In genomic region chr5:135024665-135025224, GRCm38 (mm10) we compare ENCODE assay signal across 9 mouse cellular contexts. TPM values are rescaled to one million over a fixed set of nuclear protein-coding genes. Genes with fewer than 3 reads are reported as not detected.
DNase-seq lines count a peak whose midpoint lies in the region; ATAC-seq and TF ChIP-seq lines count a peak whose summit lies in the region.
"Had no signal": no experiment of that assay in that cellular context is flagged by ENCODE, and none has a peak within 500 bp of the region (broad histone marks: within the 10 kb centered on the region; RNA-seq: fewer than 3 reads in every experiment).

No protein-coding gene starts in this region.

- peaks cover 16% of the 10 kb centered on the region; the same call in 1 of the 2 replicates for H3K4me1 ChIP-seq in kidney, adult 2 months (ENCODE audit: control insufficient read depth, insufficient read depth, low read length)
- H3K4me1 ChIP-seq in embryonic facial prominence, embryonic 11.5 days (ENCODE audit: control insufficient read depth, insufficient read depth, low read length): peaks cover 3% of the 10 kb centered on the region
- H3K4me1 ChIP-seq in intestine, embryonic 15.5 days (replicated peaks): peaks cover 40% of the 10 kb centered on the region

- H3K9me3 ChIP-seq in embryonic facial prominence, embryonic 11.5 days (replicated peaks; ENCODE audit: control insufficient read depth, low read length): no peaks in the 10 kb centered on the region
- no peaks in the 10 kb centered on the region for H3K9me3 ChIP-seq in intestine, embryonic 15.5 days
- H3K9me3 ChIP-seq: liver, embryonic 15.5 days had no signal

- H3K36me3 ChIP-seq in kidney, adult 2 months (ENCODE audit: control insufficient read depth, insufficient read depth, low read length): no peaks in the 10 kb centered on the region
- H3K36me3 ChIP-seq in embryonic facial prominence, embryonic 11.5 days (replicated peaks; ENCODE audit: control insufficient read depth, insufficient read depth, low read depth, low read length): no peaks in the 10 kb centered on the region
- H3K36me3 ChIP-seq in intestine, embryonic 15.5 days: no peaks in the 10 kb centered on the region
- H3K36me3 ChIP-seq: liver, embryonic 15.5 days had no signal

- H3K27ac ChIP-seq in kidney, adult 2 months (ENCODE audit: insufficient read depth, low read depth, low read length): no peak overlapping the region
- no peak overlapping the region for H3K27ac ChIP-seq in embryonic facial prominence, embryonic 11.5 days (replicated peaks; ENCODE audit: low read depth, low read length)
- H3K27ac ChIP-seq in intestine, embryonic 15.5 days: no peak overlapping the region
- H3K27ac ChIP-seq: liver, embryonic 15.5 days had no signal

- peak overlapping the region; percentile 97 for H3K4me2 ChIP-seq in embryonic facial prominence, embryonic 11.5 days (ENCODE audit: low read depth, low read length)
- H3K4me2 ChIP-seq in intestine, embryonic 15.5 days (replicated peaks): peak overlapping the region; percentile 93

- no peak overlapping the region for H3K9ac ChIP-seq in embryonic facial prominence, embryonic 11.5 days (replicated peaks; ENCODE audit: low read length)
- peak overlapping the region; percentile 77; the same call in 1 of the 2 replicates for H3K9ac ChIP-seq in intestine, embryonic 15.5 days
- H3K9ac ChIP-seq: liver, embryonic 15.5 days had no signal

- no peak overlapping the region for H3K4me3 ChIP-seq in kidney, adult 2 months (ENCODE audit: insufficient read depth, low read depth, low read length)
- peak overlapping the region; percentile 77 for H3K4me3 ChIP-seq in embryonic facial prominence, embryonic 11.5 days (ENCODE audit: low read depth, low read length)
- peak overlapping the region; percentile 66; the same call in 1 of the 2 replicates for H3K4me3 ChIP-seq in intestine, embryonic 15.5 days (replicated peaks)

- no peak for ATAC-seq in embryonic facial prominence, embryonic 11.5 days (replicated peaks; ENCODE audit: insufficient number of reproducible peaks, low FRiP score, low TSS enrichment, low read depth)
- no peak for ATAC-seq in intestine, embryonic 15.5 days
- peak; percentile 49; the same call in 1 of the 2 replicates for ATAC-seq in monocyte, adult 5-6 weeks (replicated peaks; ENCODE audit: insufficient number of reproducible peaks, low FRiP score, low TSS enrichment, poor library complexity, severe bottlenecking)

- peak; percentile 46 for DNase-seq in kidney, adult 2 months
- no peak for DNase-seq in kidney, adult 11 months
- peak; percentile 63 for DNase-seq in embryonic facial prominence, embryonic 11.5 days (ENCODE audit: low spot score)
- no peak for DNase-seq in urinary bladder, postnatal 14 days (ENCODE audit: low spot score)
- no peak for DNase-seq in cerebellum, postnatal 36 days
- DNase-seq in yolk sac, embryonic 10.5 days (ENCODE audit: low spot score): no peak

- no peak for TF ChIP-seq POLR2A in kidney, adult 2 months (IDR thresholded peaks at IDR 0.05; ENCODE audit: low read depth, low read length)

- H3K27me3 ChIP-seq in kidney, adult 2 months (replicated peaks; ENCODE audit: control insufficient read depth, insufficient read depth, low read length): no peaks in the 10 kb centered on the region
- H3K27me3 ChIP-seq in embryonic facial prominence, embryonic 11.5 days (ENCODE audit: control insufficient read depth, insufficient read depth, low read length): no peaks in the 10 kb centered on the region
- no peaks in the 10 kb centered on the region for H3K27me3 ChIP-seq in intestine, embryonic 15.5 days (replicated peaks)

- 52% methylated on average over 11 of the region's 11 CpGs for WGBS in kidney, adult 2 months
- WGBS in embryonic facial prominence, embryonic 11.5 days: 69% methylated on average over 11 of the region's 11 CpGs
- 37% methylated on average over 11 of the region's 11 CpGs for WGBS in intestine, embryonic 15.5 days

- TF ChIP-seq CTCF in kidney, adult 2 months (conservative IDR thresholded peaks at IDR 0.05; ENCODE audit: insufficient read depth, insufficient read length, low read depth, low read length): no peak

RNA-seq across cellular contexts. Expression of gene Stx1a, which starts 1.5 kb away (rescaled TPM):
- 3.9 and 4.1 TPM in 2 replicates for polyA plus RNA-seq in kidney, adult 2 months (2012; rRNA removed)
- 12.1 and 14.2 TPM in 2 replicates for polyA plus RNA-seq in embryonic facial prominence, embryonic 11.5 days (2014; fragmentation: Nextera tagmentation; extraction: Ambion mirVana)
- 13.0 and 15.7 TPM in 2 replicates for polyA plus RNA-seq in intestine, embryonic 15.5 days (2015; fragmentation: Nextera tagmentation; extraction: Ambion mirVana)
- 0.29 to 0.76 TPM in 2 of 3 replicates, not detected in the other for total RNA-seq in monocyte, adult 5-6 weeks (2017)

RNA-seq across cellular contexts. Expression of gene Abhd11, which starts 15.8 kb away (rescaled TPM):
- 111 and 121 TPM in 2 replicates for polyA plus RNA-seq in kidney, adult 2 months (2012; rRNA removed)
- polyA plus RNA-seq in embryonic facial prominence, embryonic 11.5 days (2014; fragmentation: Nextera tagmentation; extraction: Ambion mirVana): 41.7 and 42.7 TPM in 2 replicates
- polyA plus RNA-seq in intestine, embryonic 15.5 days (2015; fragmentation: Nextera tagmentation; extraction: Ambion mirVana): 96.0 and 101 TPM in 2 replicates
- total RNA-seq in monocyte, adult 5-6 weeks (2017): 13.0 to 27.0 TPM (median 24.1 TPM) in 3 replicates

RNA-seq across cellular contexts. Expression of gene Cldn3, which starts 38.7 kb away (rescaled TPM):
- 26.7 and 36.7 TPM in 2 replicates for polyA plus RNA-seq in kidney, adult 2 months (2012; rRNA removed)
- polyA plus RNA-seq in embryonic facial prominence, embryonic 11.5 days (2014; fragmentation: Nextera tagmentation; extraction: Ambion mirVana): 7.6 and 11.3 TPM in 2 replicates
- polyA plus RNA-seq in intestine, embryonic 15.5 days (2015; fragmentation: Nextera tagmentation; extraction: Ambion mirVana): 173 and 195 TPM in 2 replicates
- total RNA-seq in monocyte, adult 5-6 weeks (2017): not detected in 3 replicates

RNA-seq across cellular contexts. Expression of gene Dnajc30, which starts 39.3 kb away (rescaled TPM):
- polyA plus RNA-seq in kidney, adult 2 months (2012; rRNA removed): 47.3 and 63.3 TPM in 2 replicates
- polyA plus RNA-seq in embryonic facial prominence, embryonic 11.5 days (2014; fragmentation: Nextera tagmentation; extraction: Ambion mirVana): 29.3 and 30.8 TPM in 2 replicates
- 30.7 and 33.6 TPM in 2 replicates for polyA plus RNA-seq in intestine, embryonic 15.5 days (2015; fragmentation: Nextera tagmentation; extraction: Ambion mirVana)
- total RNA-seq in monocyte, adult 5-6 weeks (2017): 3.8 to 6.5 TPM (median 5.5 TPM) in 3 replicates

RNA-seq across cellular contexts. Expression of gene Bud23, which starts 40.0 kb away (rescaled TPM):
- polyA plus RNA-seq in kidney, adult 2 months (2012; rRNA removed): 50.4 and 50.7 TPM in 2 replicates
- polyA plus RNA-seq in embryonic facial prominence, embryonic 11.5 days (2014; fragmentation: Nextera tagmentation; extraction: Ambion mirVana): 136 and 146 TPM in 2 replicates
- polyA plus RNA-seq in intestine, embryonic 15.5 days (2015; fragmentation: Nextera tagmentation; extraction: Ambion mirVana): 106 and 115 TPM in 2 replicates
- 50.6 to 85.3 TPM (median 72.7 TPM) in 3 replicates for total RNA-seq in monocyte, adult 5-6 weeks (2017)

Comparison
In these comparisons a context has a peak if more than half of its experiments do, and no peak if none do; other contexts are left out.
1. DNase-seq: peak in kidney, adult 2 months (single experiment) and embryonic facial prominence, embryonic 11.5 days (single experiment); none in kidney, adult 11 months (single experiment), urinary bladder, postnatal 14 days (single experiment), cerebellum, postnatal 36 days (0 of 2) and yolk sac, embryonic 10.5 days (single experiment).